Mouse (Mus musculus): ENCODE data around the gene Dzip1. TPM values are rescaled to one million over a fixed set of nuclear protein-coding genes. Genes with fewer than 3 reads are reported as not detected.

Gene Dzip1
- polyA plus RNA-seq, 1 experiment from 2014 or later = 10.1 TPM

DNA sequence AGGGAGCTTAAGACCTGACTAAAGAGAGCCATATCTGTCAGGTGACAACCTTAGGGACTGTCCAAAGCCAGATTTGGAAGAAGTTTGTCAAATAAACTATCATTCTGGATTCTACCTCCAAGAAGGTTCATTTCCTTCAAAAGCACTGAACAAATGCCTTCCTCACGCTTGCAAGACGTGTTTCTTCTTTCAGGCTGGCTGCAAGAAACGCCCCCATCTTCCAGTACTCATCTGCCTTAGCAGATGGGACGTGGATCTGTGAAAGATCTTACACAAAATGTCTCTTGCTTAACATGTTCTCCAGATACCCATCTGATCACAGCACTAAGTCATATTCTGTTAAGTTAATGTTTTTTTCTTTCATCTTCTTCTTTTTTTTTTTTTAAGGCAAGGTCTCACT lies 35.2 kb downstream of the Dzip1 start:
- Histone ChIP-seq H3K27me3 (ENCODE audit: control insufficient read depth, insufficient read depth, low read length) (no peaks in the 10 kb centered on the region), H3K4me3 (replicated peaks; ENCODE audit: low read length) (no peak overlapping the region), H3K36me3 (ENCODE audit: control insufficient read depth, insufficient read depth, low read length) (peaks cover 8% of the 10 kb centered on the region; the same call in 1 of the 2 replicates), H3K4me2 (ENCODE audit: low read depth, low read length) (no peak overlapping the region), H3K27ac (ENCODE audit: low read length) (no peak overlapping the region), H3K4me1 (ENCODE audit: control insufficient read depth, insufficient read depth, low read length) (no peaks in the 10 kb centered on the region), H3K9me3 (replicated peaks; ENCODE audit: control insufficient read depth, low read length) (no peaks in the 10 kb centered on the region), H3K9ac (ENCODE audit: low read length) (no peak overlapping the region)
- ATAC-seq (ENCODE audit: insufficient read depth, low FRiP score) = no peak
- WGBS = 91% methylated on average over 4 of the region's 4 CpGs

DNA sequence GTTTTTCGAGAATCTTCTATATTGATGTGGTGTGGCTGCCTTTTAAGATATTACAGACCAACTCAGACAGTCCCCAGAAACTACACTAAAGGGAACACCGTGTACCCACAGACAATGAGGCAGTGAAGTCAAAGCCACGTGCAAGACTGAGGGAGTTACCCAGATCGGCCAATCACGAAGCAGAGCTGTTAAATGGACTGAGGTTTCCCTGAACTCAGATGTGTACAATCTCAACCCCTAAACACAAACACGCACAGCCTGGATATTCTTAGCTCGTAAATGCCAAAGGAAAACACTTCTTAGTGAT lies 41.1 kb downstream of the Dzip1 start:
- ATAC-seq (ENCODE audit: insufficient read depth, low FRiP score) = no peak
- no peaks in the 10 kb centered on the region for H3K9me3 ChIP-seq (replicated peaks; ENCODE audit: control insufficient read depth, low read length)
- no peak overlapping the region for H3K4me2 ChIP-seq (ENCODE audit: low read depth, low read length)
- no peaks in the 10 kb centered on the region for H3K27me3 ChIP-seq (ENCODE audit: control insufficient read depth, insufficient read depth, low read length)
- no peak overlapping the region for H3K27ac ChIP-seq (ENCODE audit: low read length)
- H3K4me1 ChIP-seq (ENCODE audit: control insufficient read depth, insufficient read depth, low read length) = no peaks in the 10 kb centered on the region
- H3K9ac ChIP-seq (ENCODE audit: low read length) = no peak overlapping the region
- H3K36me3 ChIP-seq (ENCODE audit: control insufficient read depth, insufficient read depth, low read length) = peaks cover 8% of the 10 kb centered on the region; the same call in 1 of the 2 replicates
- WGBS = 74% methylated on average over 7 of the region's 7 CpGs
- H3K4me3 ChIP-seq (replicated peaks; ENCODE audit: low read length) = no peak overlapping the region

- Histone ChIP-seq H3K27me3 (ENCODE audit: control insufficient read depth, insufficient read depth, low read length) (no peaks in the 10 kb centered on the region), H3K9ac (ENCODE audit: low read length) (no peak overlapping the region), H3K4me1 (ENCODE audit: control insufficient read depth, insufficient read depth, low read length) (no peaks in the 10 kb centered on the region), H3K27ac (ENCODE audit: low read length) (peak overlapping the region; percentile 17; the same call in 1 of the 2 replicates), H3K36me3 (ENCODE audit: control insufficient read depth, insufficient read depth, low read length) (peaks cover 3% of the 10 kb centered on the region; the same call in 1 of the 2 replicates), H3K4me2 (ENCODE audit: low read depth, low read length) (no peak overlapping the region), H3K9me3 (replicated peaks; ENCODE audit: control insufficient read depth, low read length) (no peaks in the 10 kb centered on the region), H3K4me3 (replicated peaks; ENCODE audit: low read length) (no peak overlapping the region)
- no peak for ATAC-seq (ENCODE audit: insufficient read depth, low FRiP score)
- 75% methylated on average over 18 of the region's 18 CpGs for WGBS
These were observed 41.7 kb downstream of the Dzip1 start for GRCm38 (mm10) chr14:118883344-118884249.

DNA sequence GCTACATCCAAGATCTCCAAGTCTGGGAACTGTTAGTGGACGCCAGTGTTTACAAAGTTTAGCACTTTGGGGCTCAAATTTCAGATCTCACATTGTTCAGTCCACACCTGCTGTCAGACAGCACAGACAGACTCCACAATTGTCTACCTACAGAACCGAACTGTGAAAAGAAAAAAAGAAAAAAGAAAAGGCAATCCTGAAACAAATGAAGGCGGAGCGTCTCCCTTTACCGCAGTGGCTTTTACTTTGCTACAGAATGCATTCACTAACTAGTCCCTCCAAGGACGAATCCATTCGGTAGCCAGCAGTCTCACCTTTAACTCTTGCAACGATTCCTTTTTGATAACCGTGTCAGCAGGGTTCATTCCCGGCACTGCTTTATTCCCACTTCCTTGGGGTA lies 44.6 kb downstream of the Dzip1 start:
- H3K9me3 ChIP-seq (replicated peaks; ENCODE audit: control insufficient read depth, low read length) = no peaks in the 10 kb centered on the region
- H3K36me3 ChIP-seq (ENCODE audit: control insufficient read depth, insufficient read depth, low read length) = no peaks in the 10 kb centered on the region; the same call in 1 of the 2 replicates
- WGBS = 63% methylated on average over 10 of the region's 10 CpGs

GRCm38 (mm10) chr14:118878346-118878910 lies 46.8 kb downstream of the Dzip1 start:
- H3K9ac ChIP-seq (ENCODE audit: low read length) = no peak overlapping the region
- no peaks in the 10 kb centered on the region; the same call in 1 of the 2 replicates for H3K36me3 ChIP-seq (ENCODE audit: control insufficient read depth, insufficient read depth, low read length)
- WGBS = 74% methylated on average over 11 of the region's 11 CpGs

More for the DNA sequence above, 44.6 kb downstream of the Dzip1 start:
- ATAC-seq (ENCODE audit: insufficient read depth, low FRiP score) = no peak
- Histone ChIP-seq H3K4me3 (replicated peaks; ENCODE audit: low read length) (no peak overlapping the region), H3K9ac (ENCODE audit: low read length) (no peak overlapping the region), H3K27me3 (ENCODE audit: control insufficient read depth, insufficient read depth, low read length) (no peaks in the 10 kb centered on the region), H3K4me1 (ENCODE audit: control insufficient read depth, insufficient read depth, low read length) (no peaks in the 10 kb centered on the region), H3K4me2 (ENCODE audit: low read depth, low read length) (no peak overlapping the region), H3K27ac (ENCODE audit: low read length) (no peak overlapping the region)

DNA sequence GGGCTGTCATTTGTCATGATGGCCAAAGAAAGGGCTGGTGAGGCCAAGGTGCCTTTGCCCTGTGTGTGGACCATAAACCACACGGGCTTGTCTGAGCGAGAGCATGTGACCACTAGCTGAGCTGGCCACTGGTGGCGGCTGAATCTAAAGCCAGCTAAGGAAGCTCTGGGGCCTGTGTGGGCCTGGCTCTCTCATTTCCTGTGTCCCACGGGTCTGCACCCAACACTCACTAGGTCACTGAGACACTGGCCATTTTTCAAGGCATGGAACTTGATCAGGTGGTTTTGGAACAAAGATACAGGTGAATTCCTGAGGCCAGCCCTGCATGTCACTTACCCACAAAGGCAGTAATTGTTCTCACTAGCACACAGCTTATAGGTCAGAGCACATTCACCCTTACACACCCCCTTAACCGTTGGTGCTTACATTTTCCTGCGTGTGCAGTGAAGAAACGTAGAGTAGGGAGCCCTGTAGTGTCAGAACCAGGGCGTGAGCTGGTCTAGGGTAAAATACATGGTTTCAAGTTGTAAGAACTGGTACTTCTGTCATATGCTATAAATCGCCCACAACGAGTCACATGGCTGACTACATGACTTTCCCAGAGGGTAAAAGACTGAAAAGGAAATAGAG lies 50.4 kb downstream of the Dzip1 start:
- no peaks in the 10 kb centered on the region for H3K9me3 ChIP-seq (replicated peaks; ENCODE audit: control insufficient read depth, low read length)
- H3K4me2 ChIP-seq (ENCODE audit: low read depth, low read length) = no peak overlapping the region
- H3K27ac ChIP-seq (ENCODE audit: low read length) = no peak overlapping the region
- 70% methylated on average over 10 of the region's 10 CpGs for WGBS
- H3K4me3 ChIP-seq (replicated peaks; ENCODE audit: low read length) = no peak overlapping the region
- no peak overlapping the region for H3K9ac ChIP-seq (ENCODE audit: low read length)
- no peaks in the 10 kb centered on the region for H3K4me1 ChIP-seq (ENCODE audit: control insufficient read depth, insufficient read depth, low read length)
- ATAC-seq (ENCODE audit: insufficient read depth, low FRiP score) = no peak
- no peaks in the 10 kb centered on the region for H3K27me3 ChIP-seq (ENCODE audit: control insufficient read depth, insufficient read depth, low read length)
- H3K36me3 ChIP-seq (ENCODE audit: control insufficient read depth, insufficient read depth, low read length) = no peaks in the 10 kb centered on the region

More at GRCm38 (mm10) chr14:118878346-118878910, 46.8 kb downstream of the Dzip1 start:
- Histone ChIP-seq H3K4me2 (ENCODE audit: low read depth, low read length) (no peak overlapping the region), H3K27ac (ENCODE audit: low read length) (no peak overlapping the region), H3K27me3 (ENCODE audit: control insufficient read depth, insufficient read depth, low read length) (no peaks in the 10 kb centered on the region), H3K9me3 (replicated peaks; ENCODE audit: control insufficient read depth, low read length) (no peaks in the 10 kb centered on the region), H3K4me1 (ENCODE audit: control insufficient read depth, insufficient read depth, low read length) (no peaks in the 10 kb centered on the region), H3K4me3 (replicated peaks; ENCODE audit: low read length) (no peak overlapping the region)
- ATAC-seq (ENCODE audit: insufficient read depth, low FRiP score) = no peak

DNA sequence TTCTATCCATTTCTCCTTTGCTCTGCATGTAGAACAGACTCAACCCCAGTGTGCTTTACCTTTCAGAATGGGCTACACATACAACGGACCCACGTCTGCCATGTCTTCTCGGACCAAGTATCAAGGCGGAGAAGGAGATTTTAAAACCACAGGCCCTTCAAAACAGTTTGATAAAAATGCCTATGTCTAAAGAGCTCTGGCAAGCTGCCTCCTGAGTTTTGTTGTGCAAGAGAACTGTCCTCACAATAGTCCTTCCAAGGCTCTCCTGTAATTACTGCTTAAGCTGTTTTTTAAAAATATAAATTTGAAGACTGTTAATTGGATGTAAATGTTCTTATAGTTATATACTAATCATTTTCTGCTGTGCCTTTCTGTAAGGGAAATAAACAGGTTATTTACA lies 51.1 kb downstream of the Dzip1 start:
- no peaks in the 10 kb centered on the region for H3K4me1 ChIP-seq (ENCODE audit: control insufficient read depth, insufficient read depth, low read length)
- no peak overlapping the region for H3K27ac ChIP-seq (ENCODE audit: low read length)
- H3K4me2 ChIP-seq (ENCODE audit: low read depth, low read length) = no peak overlapping the region
- H3K27me3 ChIP-seq (ENCODE audit: control insufficient read depth, insufficient read depth, low read length) = no peaks in the 10 kb centered on the region
- H3K9ac ChIP-seq (ENCODE audit: low read length) = no peak overlapping the region
- 86% methylated on average over 4 of the region's 4 CpGs for WGBS
- H3K9me3 ChIP-seq (replicated peaks; ENCODE audit: control insufficient read depth, low read length) = no peaks in the 10 kb centered on the region
- H3K4me3 ChIP-seq (replicated peaks; ENCODE audit: low read length) = no peak overlapping the region
- H3K36me3 ChIP-seq (ENCODE audit: control insufficient read depth, insufficient read depth, low read length) = no peaks in the 10 kb centered on the region
- ATAC-seq (ENCODE audit: insufficient read depth, low FRiP score) = no peak

DNA sequence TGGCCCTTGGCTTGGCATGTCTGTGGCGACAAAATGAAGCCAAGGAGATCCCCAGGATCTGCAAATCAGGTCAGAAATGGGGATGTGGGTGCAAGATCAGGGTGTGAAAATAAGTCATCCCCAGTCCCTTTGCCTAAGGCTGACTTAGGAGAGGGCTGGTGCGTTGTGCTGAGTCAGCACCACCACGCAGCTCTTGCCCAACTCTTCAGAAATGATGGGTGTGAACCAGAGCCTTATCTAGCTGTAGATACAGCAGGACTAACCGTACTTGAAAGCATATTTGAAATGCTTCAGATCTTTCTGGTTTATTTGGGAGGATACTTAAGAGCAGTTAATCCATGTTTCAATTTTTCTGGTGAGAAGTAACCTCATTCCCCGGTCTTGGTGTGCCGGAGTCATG lies 55.5 kb downstream of the Dzip1 start:
- Histone ChIP-seq H3K4me2 (ENCODE audit: low read depth, low read length) (no peak overlapping the region), H3K27me3 (ENCODE audit: control insufficient read depth, insufficient read depth, low read length) (no peaks in the 10 kb centered on the region), H3K4me3 (replicated peaks; ENCODE audit: low read length) (no peak overlapping the region), H3K4me1 (ENCODE audit: control insufficient read depth, insufficient read depth, low read length) (no peaks in the 10 kb centered on the region), H3K27ac (ENCODE audit: low read length) (no peak overlapping the region), H3K9me3 (replicated peaks; ENCODE audit: control insufficient read depth, low read length) (no peaks in the 10 kb centered on the region), H3K36me3 (ENCODE audit: control insufficient read depth, insufficient read depth, low read length) (no peaks in the 10 kb centered on the region), H3K9ac (ENCODE audit: low read length) (no peak overlapping the region)
- 65% methylated on average over 6 of the region's 6 CpGs for WGBS
- peak; percentile 53; the same call in 1 of the 2 replicates for ATAC-seq (ENCODE audit: insufficient read depth, low FRiP score)

DNA sequence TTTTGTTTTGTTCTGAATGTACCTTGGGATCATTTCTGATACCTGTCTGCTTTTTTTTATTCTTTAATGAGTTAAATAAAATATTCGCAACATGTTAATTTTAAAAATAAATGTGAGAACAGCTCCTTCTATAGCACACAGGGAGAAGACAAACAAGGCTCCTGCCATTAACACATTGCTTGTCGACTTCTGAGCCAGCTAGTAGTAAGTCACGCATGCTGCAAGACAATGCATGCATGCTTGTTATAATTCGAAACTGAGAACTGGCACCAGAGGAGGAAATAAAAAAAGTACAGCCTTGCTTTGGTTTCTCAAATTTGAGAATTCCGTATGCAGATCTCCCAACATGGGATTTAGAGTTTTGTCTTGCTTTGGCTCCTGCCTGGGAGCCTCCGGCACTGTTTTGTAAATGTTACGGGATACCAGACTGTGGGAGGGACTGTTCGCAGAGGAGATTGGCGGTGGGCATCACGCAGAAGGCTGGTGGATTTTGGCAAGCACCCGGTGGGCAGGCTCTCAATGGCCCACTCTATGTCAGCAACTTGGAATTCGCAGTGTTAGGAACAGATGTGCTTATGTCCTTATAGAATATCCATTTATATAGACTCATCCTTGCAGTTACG lies 57.0 kb downstream of the Dzip1 start:
- Histone ChIP-seq H3K4me3 (replicated peaks; ENCODE audit: low read length) (no peak overlapping the region), H3K9me3 (replicated peaks; ENCODE audit: control insufficient read depth, low read length) (no peaks in the 10 kb centered on the region), H3K27me3 (ENCODE audit: control insufficient read depth, insufficient read depth, low read length) (no peaks in the 10 kb centered on the region), H3K27ac (ENCODE audit: low read length) (no peak overlapping the region), H3K4me1 (ENCODE audit: control insufficient read depth, insufficient read depth, low read length) (no peaks in the 10 kb centered on the region), H3K36me3 (ENCODE audit: control insufficient read depth, insufficient read depth, low read length) (no peaks in the 10 kb centered on the region), H3K9ac (ENCODE audit: low read length) (no peak overlapping the region), H3K4me2 (ENCODE audit: low read depth, low read length) (no peak overlapping the region)
- 82% methylated on average over 13 of the region's 13 CpGs for WGBS
- no peak for ATAC-seq (ENCODE audit: insufficient read depth, low FRiP score)
